Mouse (Mus musculus) forebrain, embryonic 16.5 days (tissue): ENCODE data around the gene Aagab. TPM values are rescaled to one million over a fixed set of nuclear protein-coding genes. Genes with fewer than 3 reads are reported as not detected.

Experiments used
- ATAC-seq: fragments of 200-750 bp; cut with Nextera tagmentation; 2 replicates; pipeline ENCODE4 v1.8.0; 2017; ENCODE audit warnings: mild to moderate bottlenecking, moderate library complexity
- H3K27ac ChIP-seq: fragments of 300-500 bp; sonication (generic); 2 replicates; pipeline ENCODE4 v1.5.1; 2014; ENCODE audit warnings: low read length, control low read depth
- H3K27me3 ChIP-seq: fragments of 300-500 bp; sonication (generic); replicated peaks from 2 replicates; pipeline ENCODE4 v1.6.1; 2014; ENCODE audit warnings: low read length; ENCODE audit not compliant: control insufficient read depth, insufficient read depth
- H3K36me3 ChIP-seq: fragments of 300-500 bp; sonication (generic); 2 replicates; pipeline ENCODE4 v1.6.1; 2014; ENCODE audit not compliant: control insufficient read depth, insufficient read depth
- H3K4me1 ChIP-seq: fragments of 300-500 bp; sonication (generic); replicated peaks from 2 replicates; pipeline ENCODE4 v1.6.1; 2014; ENCODE audit warnings: low read length; ENCODE audit not compliant: control insufficient read depth, insufficient read depth
- H3K4me2 ChIP-seq: fragments of 300-500 bp; sonication (generic); 2 replicates; pipeline ENCODE4 v1.6.1; 2014; ENCODE audit warnings: mild to moderate bottlenecking, low read length, control low read depth
- H3K4me3 ChIP-seq: fragments of 300-500 bp; sonication (generic); replicated peaks from 2 replicates; pipeline ENCODE4 v1.5.1; 2014; ENCODE audit warnings: mild to moderate bottlenecking, low read length, control low read depth
- H3K9ac ChIP-seq: fragments of 300-500 bp; sonication (generic); replicated peaks from 2 replicates; pipeline ENCODE4 v1.6.1; 2014; ENCODE audit warnings: low read depth, low read length, control low read depth
- H3K9me3 ChIP-seq: fragments of 300-500 bp; sonication (generic); 2 replicates; pipeline ENCODE4 v1.6.1; 2016; ENCODE audit warnings: low read length; ENCODE audit not compliant: control insufficient read depth
- WGBS: fragments of 180-500 bp; shearing (Covaris S2); extraction: QIAGEN DNeasy Blood & Tissue Kit; methylation state at CpG from one replicate; pipeline ENCODE4 v1.1.7; 2014; 5-methylcytosine and 5-hydroxymethylcytosine counted together
- polyA plus RNA-seq: library from polyadenylated mRNA; unstranded; fragments of >200 nt; fragmentation: Nextera tagmentation; extraction: Ambion mirVana; gene quantifications from 2 replicates; pipeline ENCODE4 v1.2.1, GENCODE M21; 2015

The Aagab gene
- polyA plus RNA-seq, 1 experiment from 2014 or later: 58.5 TPM

DNA sequence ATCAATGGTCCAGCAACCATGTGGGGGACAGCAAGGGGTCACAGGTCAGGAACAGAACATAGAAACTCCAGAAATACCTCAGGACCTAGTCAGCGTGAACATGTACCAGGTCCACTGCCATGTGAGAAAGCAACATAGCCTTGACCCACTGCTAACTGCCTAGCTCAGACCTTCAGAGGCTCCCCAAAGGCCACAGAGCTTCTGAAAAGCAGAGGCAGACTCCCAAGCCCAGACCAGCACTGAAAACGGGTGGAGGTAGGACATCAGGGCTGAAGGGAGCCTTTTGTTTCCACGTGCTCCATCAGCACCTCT is 71.0 kb downstream of the Aagab start:
- Histone ChIP-seq H3K27me3 (no peaks in the 10 kb centered on the region), H3K36me3 (no peaks in the 10 kb centered on the region), H3K4me3 (no peak overlapping the region), H3K4me1 (no peaks in the 10 kb centered on the region), H3K9me3 (no peaks in the 10 kb centered on the region), H3K27ac (no peak overlapping the region), H3K9ac (no peak overlapping the region), H3K4me2 (no peak overlapping the region)
- WGBS: 81% methylated on average over 3 of the region's 3 CpGs
- ATAC-seq: no peak

DNA sequence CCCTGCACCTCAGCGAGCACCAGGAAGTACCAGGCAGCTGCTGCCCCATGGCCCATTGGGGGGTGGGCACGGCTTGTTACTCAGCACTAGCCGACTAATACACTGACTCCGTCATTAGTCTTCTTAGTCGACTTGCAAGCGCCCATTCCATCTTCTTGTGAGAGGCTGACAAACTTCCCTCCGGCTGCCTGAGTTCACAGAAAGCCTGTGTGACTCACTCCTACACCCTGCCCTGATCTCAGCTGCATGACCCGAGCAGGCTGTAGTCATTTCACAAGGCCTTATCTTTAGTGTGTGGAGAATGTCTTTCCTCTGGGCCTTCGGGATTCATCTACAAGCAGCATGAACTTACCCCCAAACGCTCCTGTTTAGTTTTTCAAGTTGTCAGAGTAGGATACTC is 72.2 kb downstream of the Aagab start:
- H3K4me2 ChIP-seq: no peak overlapping the region
- no peak overlapping the region for H3K27ac ChIP-seq
- no peak overlapping the region for H3K9ac ChIP-seq
- no peak for ATAC-seq
- WGBS: 94% methylated on average over 10 of the region's 10 CpGs
- H3K4me1 ChIP-seq: no peaks in the 10 kb centered on the region
- no peaks in the 10 kb centered on the region for H3K36me3 ChIP-seq
- no peaks in the 10 kb centered on the region for H3K9me3 ChIP-seq
- no peak overlapping the region for H3K4me3 ChIP-seq
- H3K27me3 ChIP-seq: no peaks in the 10 kb centered on the region

DNA sequence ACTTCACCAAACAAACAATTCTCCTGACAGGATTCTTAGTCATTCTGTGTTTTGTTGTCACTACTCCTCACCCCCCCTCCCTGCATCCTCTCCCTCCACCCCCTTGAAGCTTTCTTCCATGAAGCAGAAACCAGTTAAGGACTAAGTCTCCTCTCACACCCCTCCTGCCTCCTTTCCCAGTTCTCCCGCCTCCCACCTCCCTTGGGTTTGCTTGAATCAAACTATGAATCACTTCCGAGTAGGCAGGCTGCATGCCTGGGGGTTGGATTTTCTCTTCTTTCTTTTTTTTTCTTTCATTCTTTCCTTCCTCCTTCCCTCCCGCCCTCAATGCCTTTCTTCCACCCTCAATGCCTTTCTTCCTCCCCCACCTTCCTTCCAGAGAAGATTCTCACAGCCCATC is 75.2 kb downstream of the Aagab start:
- Histone ChIP-seq H3K36me3 (no peaks in the 10 kb centered on the region), H3K9me3 (no peaks in the 10 kb centered on the region), H3K9ac (no peak overlapping the region), H3K4me2 (no peak overlapping the region), H3K4me3 (no peak overlapping the region), H3K4me1 (no peaks in the 10 kb centered on the region), H3K27ac (no peak overlapping the region), H3K27me3 (no peaks in the 10 kb centered on the region)
- 66% methylated on average over 3 of the region's 3 CpGs for WGBS
- no peak for ATAC-seq

DNA sequence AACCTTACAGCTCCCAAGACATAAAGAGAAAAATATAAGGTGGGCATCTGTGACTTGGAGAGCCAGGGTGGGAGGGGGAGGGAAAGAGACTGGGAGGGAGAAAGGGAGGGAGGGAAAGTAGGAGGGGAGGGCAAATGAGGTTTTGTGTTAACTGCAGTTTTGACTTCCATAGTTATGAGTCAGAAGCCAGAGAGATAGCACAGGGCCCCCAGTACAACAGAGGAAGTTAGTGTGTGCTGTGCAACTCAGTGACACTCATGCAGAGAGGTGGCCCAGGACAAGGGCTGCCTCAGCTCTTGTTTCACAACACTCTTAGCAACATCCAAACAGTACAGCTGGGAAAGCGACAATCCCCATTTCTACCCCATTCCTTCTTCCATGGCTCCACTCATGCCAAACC is 75.6 kb downstream of the Aagab start:
- no peak overlapping the region for H3K9ac ChIP-seq
- no peaks in the 10 kb centered on the region for H3K4me1 ChIP-seq
- ATAC-seq: no peak
- WGBS: 100% methylated on average over 1 of the region's 1 CpGs
- no peak overlapping the region for H3K4me3 ChIP-seq
- no peaks in the 10 kb centered on the region for H3K27me3 ChIP-seq
- no peaks in the 10 kb centered on the region for H3K9me3 ChIP-seq
- no peak overlapping the region for H3K27ac ChIP-seq
- H3K36me3 ChIP-seq: no peaks in the 10 kb centered on the region
- no peak overlapping the region for H3K4me2 ChIP-seq

DNA sequence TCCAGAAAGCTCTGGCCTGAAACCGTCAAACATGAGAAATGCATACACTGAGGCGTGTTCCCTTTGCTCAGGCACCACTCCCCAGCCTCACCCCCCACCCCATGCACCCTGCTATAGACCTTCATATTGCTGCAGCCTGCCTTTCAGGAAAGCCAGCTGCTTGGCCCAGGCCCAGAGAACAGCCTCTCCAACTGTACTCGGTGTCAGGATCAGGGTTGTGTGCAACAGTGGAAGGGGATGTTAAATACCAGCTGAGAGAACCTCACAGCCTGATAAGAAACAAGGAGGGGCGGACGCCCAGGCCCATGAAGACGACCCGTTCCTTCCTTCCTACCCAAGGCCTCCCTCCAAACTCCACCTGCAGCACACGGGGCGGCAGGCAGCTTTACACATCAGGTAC is 79.8 kb downstream of the Aagab start:
- H3K4me1 ChIP-seq: no peaks in the 10 kb centered on the region
- 80% methylated on average over 9 of the region's 9 CpGs for WGBS
- H3K9ac ChIP-seq: no peak overlapping the region
- H3K36me3 ChIP-seq: no peaks in the 10 kb centered on the region
- no peak for ATAC-seq
- no peaks in the 10 kb centered on the region for H3K27me3 ChIP-seq
- no peaks in the 10 kb centered on the region for H3K9me3 ChIP-seq
- H3K4me3 ChIP-seq: no peak overlapping the region
- H3K27ac ChIP-seq: no peak overlapping the region
- no peak overlapping the region for H3K4me2 ChIP-seq

DNA sequence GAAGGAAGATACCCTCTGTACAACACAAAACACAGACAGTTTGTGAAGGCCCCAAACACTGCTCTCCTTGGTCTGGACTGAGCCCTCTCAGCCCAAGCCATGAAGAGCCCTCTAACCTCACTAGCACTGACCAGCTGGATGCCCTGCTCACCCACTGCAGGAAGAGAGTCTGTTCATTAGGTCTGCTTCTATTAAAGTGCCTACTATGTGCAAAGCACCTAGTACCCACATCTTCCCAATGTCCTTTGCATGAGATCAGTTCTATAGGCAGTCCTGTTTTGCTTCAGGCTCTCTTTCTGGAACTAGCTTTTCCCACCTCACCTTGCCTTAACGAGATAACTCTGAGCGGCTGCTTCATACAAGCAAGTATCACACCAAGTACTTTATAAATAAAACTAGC is 80.5 kb downstream of the Aagab start:
- Histone ChIP-seq H3K36me3 (no peaks in the 10 kb centered on the region), H3K4me3 (no peak overlapping the region), H3K9me3 (no peaks in the 10 kb centered on the region), H3K27me3 (no peaks in the 10 kb centered on the region), H3K4me2 (no peak overlapping the region), H3K27ac (no peak overlapping the region), H3K9ac (no peak overlapping the region), H3K4me1 (no peaks in the 10 kb centered on the region)
- WGBS: 86% methylated on average over 2 of the region's 2 CpGs
- no peak for ATAC-seq

DNA sequence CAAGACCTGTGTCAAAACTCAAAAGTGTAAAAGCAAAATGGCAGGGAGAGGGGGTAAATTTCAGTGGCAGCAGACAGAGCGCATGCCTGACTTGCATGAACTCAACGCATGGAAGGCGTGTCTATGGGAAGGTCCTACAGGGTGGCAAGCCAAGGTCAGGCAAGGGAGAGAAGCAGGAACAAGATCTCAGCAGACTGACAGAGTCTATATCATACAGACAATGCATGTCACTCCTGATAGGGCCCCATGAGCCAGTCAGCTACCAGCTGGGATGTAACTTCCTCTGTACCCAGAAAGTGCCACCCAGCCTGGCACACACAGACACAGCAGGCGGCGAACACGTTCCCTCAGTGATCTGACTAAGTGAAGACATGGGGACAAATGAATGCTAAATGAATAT is 81.8 kb downstream of the Aagab start:
- Histone ChIP-seq H3K27ac (no peak overlapping the region), H3K9ac (no peak overlapping the region), H3K36me3 (no peaks in the 10 kb centered on the region), H3K4me2 (no peak overlapping the region), H3K4me3 (no peak overlapping the region), H3K4me1 (no peaks in the 10 kb centered on the region), H3K9me3 (no peaks in the 10 kb centered on the region), H3K27me3 (no peaks in the 10 kb centered on the region)
- no peak for ATAC-seq
- 89% methylated on average over 6 of the region's 6 CpGs for WGBS

DNA sequence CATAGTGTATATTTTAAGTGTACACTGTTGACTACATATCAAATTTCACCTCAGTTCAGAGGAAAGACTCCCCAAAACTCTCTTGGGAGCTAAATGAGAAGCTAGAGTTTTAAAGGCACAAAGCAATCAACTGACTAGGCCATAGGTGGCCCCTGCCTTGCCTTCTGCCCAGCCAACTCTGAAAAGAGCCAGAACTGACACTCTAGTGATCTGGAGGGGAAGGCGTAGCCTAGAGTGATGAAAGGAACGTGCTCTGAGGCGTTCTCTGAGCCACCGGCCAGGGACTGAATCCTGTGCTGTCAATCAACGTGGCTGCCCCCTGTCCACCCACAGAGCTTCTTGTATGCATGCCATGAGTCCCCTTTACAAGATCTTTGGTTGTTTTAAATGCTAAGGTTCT is 82.9 kb downstream of the Aagab start:
- Histone ChIP-seq H3K27me3 (no peaks in the 10 kb centered on the region), H3K36me3 (no peaks in the 10 kb centered on the region), H3K9me3 (no peaks in the 10 kb centered on the region), H3K4me2 (no peak overlapping the region), H3K9ac (no peak overlapping the region), H3K27ac (no peak overlapping the region), H3K4me3 (no peak overlapping the region), H3K4me1 (no peaks in the 10 kb centered on the region)
- ATAC-seq: no peak
- WGBS: 53% methylated on average over 5 of the region's 5 CpGs

DNA sequence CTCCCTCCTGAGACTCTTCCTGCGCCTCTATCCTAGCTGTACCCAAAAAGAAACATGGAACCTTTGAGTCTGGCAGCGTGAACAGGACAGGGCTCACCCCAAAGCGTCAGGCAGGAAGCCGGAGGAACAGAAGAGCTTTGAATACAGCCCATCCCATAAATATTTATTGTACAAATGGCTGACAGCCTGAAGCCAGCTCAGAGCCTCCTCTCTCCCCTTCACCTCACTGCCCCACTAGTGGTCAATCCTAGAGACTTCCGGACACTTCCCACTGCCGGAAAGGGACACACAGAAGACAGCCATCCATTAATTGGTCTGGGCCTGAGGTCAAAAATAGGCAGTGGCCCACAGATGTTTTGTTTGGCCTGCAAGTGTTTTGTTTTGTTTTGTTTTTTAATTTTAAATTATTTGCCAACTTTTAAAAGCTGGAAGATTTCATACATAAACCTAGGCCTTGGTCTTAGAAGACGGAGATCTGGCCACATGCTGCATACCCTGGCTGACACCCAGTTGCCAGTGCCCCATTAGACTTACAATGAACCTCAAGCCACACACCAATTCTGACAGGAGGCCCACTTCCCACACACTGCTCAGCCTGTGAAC is 85.1 kb downstream of the Aagab start:
- Histone ChIP-seq H3K9me3 (no peaks in the 10 kb centered on the region), H3K4me1 (no peaks in the 10 kb centered on the region), H3K36me3 (no peaks in the 10 kb centered on the region), H3K27ac (no peak overlapping the region), H3K27me3 (no peaks in the 10 kb centered on the region), H3K4me2 (no peak overlapping the region), H3K4me3 (no peak overlapping the region), H3K9ac (no peak overlapping the region)
- ATAC-seq: no peak
- WGBS: 78% methylated on average over 7 of the region's 7 CpGs

DNA sequence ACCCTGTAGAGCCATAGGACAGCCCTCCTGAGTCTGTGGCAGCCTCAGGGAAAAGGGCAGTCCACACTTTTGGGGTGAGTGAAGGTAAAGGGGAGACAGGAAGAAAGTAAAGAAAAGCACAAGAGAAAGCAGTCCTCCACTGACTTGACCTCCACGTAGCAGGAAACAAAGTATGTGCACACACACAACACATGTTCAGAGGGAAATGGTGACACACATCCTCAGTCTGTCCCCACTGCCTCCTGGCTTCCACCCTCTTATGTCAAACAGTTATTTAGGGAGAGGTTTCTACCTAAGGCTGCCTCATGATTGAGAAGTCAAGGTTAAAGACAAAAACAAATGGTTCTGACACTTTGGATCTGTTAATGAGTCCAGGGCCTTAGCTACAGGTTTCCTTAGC is 88.1 kb downstream of the Aagab start:
- ATAC-seq: no peak
- WGBS: 84% methylated on average over 1 of the region's 1 CpGs
- no peaks in the 10 kb centered on the region for H3K36me3 ChIP-seq
- no peak overlapping the region for H3K9ac ChIP-seq
- H3K4me2 ChIP-seq: no peak overlapping the region
- H3K9me3 ChIP-seq: no peaks in the 10 kb centered on the region
- no peak overlapping the region for H3K27ac ChIP-seq
- no peaks in the 10 kb centered on the region for H3K4me1 ChIP-seq
- H3K27me3 ChIP-seq: no peaks in the 10 kb centered on the region
- no peak overlapping the region for H3K4me3 ChIP-seq
